Mouse (Mus musculus): ENCODE results near the gene Eif2ak4. TPM values are rescaled to one million over a fixed set of nuclear protein-coding genes. Genes with fewer than 3 reads are reported as not detected.

Gene Eif2ak4
- polyA plus RNA-seq, 1 experiment from 2014 or later = 9.5 TPM

GRCm38 (mm10) chr2:118399751-118400150 is 11.3 kb downstream of the Eif2ak4 start:
- H3K4me1 ChIP-seq (ENCODE audit: control insufficient read depth, insufficient read depth, low read length) = peaks cover 10% of the 10 kb centered on the region
- no peak overlapping the region for H3K4me2 ChIP-seq (ENCODE audit: low read depth, low read length)
- 67% methylated on average over 5 of the region's 5 CpGs for WGBS
- 0 out of 2 replicates have a peak, but pooled peaks cover 3% of the 10 kb centered on the region for H3K36me3 ChIP-seq (ENCODE audit: control insufficient read depth, insufficient read depth, low read length)
- no peaks in the 10 kb centered on the region for H3K9me3 ChIP-seq (ENCODE audit: control insufficient read depth, low read length)
- peak; percentile 81 for ATAC-seq
- H3K27ac ChIP-seq (ENCODE audit: low read length) = no peak overlapping the region
- no peak overlapping the region for H3K4me3 ChIP-seq (ENCODE audit: low read length)
- no peaks in the 10 kb centered on the region for H3K27me3 ChIP-seq (replicated peaks; ENCODE audit: control insufficient read depth, insufficient read depth, low read length)
- no peak overlapping the region for H3K9ac ChIP-seq (ENCODE audit: low read depth, low read length)

- Histone ChIP-seq H3K9ac (ENCODE audit: low read depth, low read length) (no peak overlapping the region), H3K4me3 (ENCODE audit: low read length) (no peak overlapping the region), H3K4me1 (ENCODE audit: control insufficient read depth, insufficient read depth, low read length) (peaks cover 10% of the 10 kb centered on the region), H3K27me3 (replicated peaks; ENCODE audit: control insufficient read depth, insufficient read depth, low read length) (no peaks in the 10 kb centered on the region), H3K4me2 (ENCODE audit: low read depth, low read length) (no peak overlapping the region), H3K9me3 (ENCODE audit: control insufficient read depth, low read length) (no peaks in the 10 kb centered on the region), H3K27ac (ENCODE audit: low read length) (peak overlapping the region; percentile 66), H3K36me3 (ENCODE audit: control insufficient read depth, insufficient read depth, low read length) (0 out of 2 replicates have a peak, but pooled peaks cover 3% of the 10 kb centered on the region)
- ATAC-seq = peak; percentile 45
- WGBS = 54% methylated on average over 5 of the region's 5 CpGs
These were observed 13.7 kb downstream of the Eif2ak4 start for GRCm38 (mm10) chr2:118401834-118402727.

- 0 out of 2 replicates have a peak, but pooled peaks cover 3% of the 10 kb centered on the region for H3K36me3 ChIP-seq (ENCODE audit: control insufficient read depth, insufficient read depth, low read length)
- H3K27me3 ChIP-seq (replicated peaks; ENCODE audit: control insufficient read depth, insufficient read depth, low read length) = no peaks in the 10 kb centered on the region
- H3K4me3 ChIP-seq (ENCODE audit: low read length) = no peak overlapping the region
- H3K9ac ChIP-seq (ENCODE audit: low read depth, low read length) = no peak overlapping the region
- no peak for ATAC-seq
- H3K27ac ChIP-seq (ENCODE audit: low read length) = no peak overlapping the region
- H3K4me2 ChIP-seq (ENCODE audit: low read depth, low read length) = no peak overlapping the region
- WGBS = 78% methylated on average over 5 of the region's 5 CpGs
- peaks cover 10% of the 10 kb centered on the region for H3K4me1 ChIP-seq (ENCODE audit: control insufficient read depth, insufficient read depth, low read length)
- no peaks in the 10 kb centered on the region for H3K9me3 ChIP-seq (ENCODE audit: control insufficient read depth, low read length)
These were observed 15.9 kb downstream of the Eif2ak4 start for GRCm38 (mm10) chr2:118404336-118404735.

GRCm38 (mm10) chr2:118405568-118405967 is 17.1 kb downstream of the Eif2ak4 start:
- no peak overlapping the region for H3K4me3 ChIP-seq (ENCODE audit: low read length)
- 0 out of 2 replicates have a peak, but pooled peaks cover 3% of the 10 kb centered on the region for H3K36me3 ChIP-seq (ENCODE audit: control insufficient read depth, insufficient read depth, low read length)
- peaks cover 7% of the 10 kb centered on the region; the same call in 1 of the 2 replicates for H3K4me1 ChIP-seq (ENCODE audit: control insufficient read depth, insufficient read depth, low read length)
- no peaks in the 10 kb centered on the region for H3K27me3 ChIP-seq (replicated peaks; ENCODE audit: control insufficient read depth, insufficient read depth, low read length)
- H3K9ac ChIP-seq (ENCODE audit: low read depth, low read length) = no peak overlapping the region
- no peaks in the 10 kb centered on the region for H3K9me3 ChIP-seq (ENCODE audit: control insufficient read depth, low read length)
- no peak overlapping the region for H3K27ac ChIP-seq (ENCODE audit: low read length)
- peak; percentile 73 for ATAC-seq
- WGBS = 73% methylated on average over 4 of the region's 4 CpGs
- no peak overlapping the region for H3K4me2 ChIP-seq (ENCODE audit: low read depth, low read length)

- Histone ChIP-seq H3K9me3 (ENCODE audit: control insufficient read depth, low read length) (no peaks in the 10 kb centered on the region), H3K4me1 (ENCODE audit: control insufficient read depth, insufficient read depth, low read length) (peaks cover 3% of the 10 kb centered on the region; the same call in 1 of the 2 replicates), H3K4me3 (ENCODE audit: low read length) (no peak overlapping the region), H3K4me2 (ENCODE audit: low read depth, low read length) (no peak overlapping the region), H3K27me3 (replicated peaks; ENCODE audit: control insufficient read depth, insufficient read depth, low read length) (no peaks in the 10 kb centered on the region), H3K9ac (ENCODE audit: low read depth, low read length) (no peak overlapping the region), H3K27ac (ENCODE audit: low read length) (no peak overlapping the region), H3K36me3 (ENCODE audit: control insufficient read depth, insufficient read depth, low read length) (peaks cover 5% of the 10 kb centered on the region; the same call in 1 of the 2 replicates)
- no peak for ATAC-seq
- WGBS = 75% methylated on average over 2 of the region's 2 CpGs
These were observed 18.4 kb downstream of the Eif2ak4 start for GRCm38 (mm10) chr2:118406811-118407210.

GRCm38 (mm10) chr2:118408336-118408895 is 20.0 kb downstream of the Eif2ak4 start:
- H3K27me3 ChIP-seq (replicated peaks; ENCODE audit: control insufficient read depth, insufficient read depth, low read length) = no peaks in the 10 kb centered on the region
- peaks cover 4% of the 10 kb centered on the region; the same call in 1 of the 2 replicates for H3K36me3 ChIP-seq (ENCODE audit: control insufficient read depth, insufficient read depth, low read length)
- WGBS = 77% methylated on average over 4 of the region's 4 CpGs
- no peaks in the 10 kb centered on the region for H3K9me3 ChIP-seq (ENCODE audit: control insufficient read depth, low read length)
- no peaks in the 10 kb centered on the region for H3K4me1 ChIP-seq (ENCODE audit: control insufficient read depth, insufficient read depth, low read length)
- H3K4me2 ChIP-seq (ENCODE audit: low read depth, low read length) = no peak overlapping the region
- H3K27ac ChIP-seq (ENCODE audit: low read length) = no peak overlapping the region
- no peak overlapping the region for H3K9ac ChIP-seq (ENCODE audit: low read depth, low read length)
- H3K4me3 ChIP-seq (ENCODE audit: low read length) = no peak overlapping the region
- ATAC-seq = no peak

- no peak for ATAC-seq
- H3K36me3 ChIP-seq (ENCODE audit: control insufficient read depth, insufficient read depth, low read length) = peaks cover 13% of the 10 kb centered on the region
These were observed 24.4 kb downstream of the Eif2ak4 start for GRCm38 (mm10) chr2:118412821-118413220.

GRCm38 (mm10) chr2:118415601-118416355 is 27.4 kb downstream of the Eif2ak4 start:
- Histone ChIP-seq H3K9me3 (ENCODE audit: control insufficient read depth, low read length) (no peaks in the 10 kb centered on the region), H3K27me3 (replicated peaks; ENCODE audit: control insufficient read depth, insufficient read depth, low read length) (no peaks in the 10 kb centered on the region), H3K4me3 (ENCODE audit: low read length) (no peak overlapping the region), H3K4me1 (ENCODE audit: control insufficient read depth, insufficient read depth, low read length) (no peaks in the 10 kb centered on the region), H3K27ac (ENCODE audit: low read length) (no peak overlapping the region), H3K9ac (ENCODE audit: low read depth, low read length) (no peak overlapping the region), H3K4me2 (ENCODE audit: low read depth, low read length) (no peak overlapping the region), H3K36me3 (ENCODE audit: control insufficient read depth, insufficient read depth, low read length) (peaks cover 19% of the 10 kb centered on the region)
- no peak for ATAC-seq
- WGBS = 96% methylated on average over 6 of the region's 6 CpGs

More at GRCm38 (mm10) chr2:118412821-118413220, 24.4 kb downstream of the Eif2ak4 start:
- WGBS = 96% methylated on average over 11 of the region's 11 CpGs
- Histone ChIP-seq H3K9ac (ENCODE audit: low read depth, low read length) (no peak overlapping the region), H3K4me2 (ENCODE audit: low read depth, low read length) (no peak overlapping the region), H3K27ac (ENCODE audit: low read length) (no peak overlapping the region), H3K27me3 (replicated peaks; ENCODE audit: control insufficient read depth, insufficient read depth, low read length) (no peaks in the 10 kb centered on the region), H3K9me3 (ENCODE audit: control insufficient read depth, low read length) (no peaks in the 10 kb centered on the region), H3K4me3 (ENCODE audit: low read length) (no peak overlapping the region), H3K4me1 (ENCODE audit: control insufficient read depth, insufficient read depth, low read length) (no peaks in the 10 kb centered on the region)

- 93% methylated on average over 4 of the region's 4 CpGs for WGBS
These were observed 29.7 kb downstream of the Eif2ak4 start for GRCm38 (mm10) chr2:118418076-118418475.

More at GRCm38 (mm10) chr2:118418076-118418475, 29.7 kb downstream of the Eif2ak4 start:
- Histone ChIP-seq H3K4me1 (ENCODE audit: control insufficient read depth, insufficient read depth, low read length) (no peaks in the 10 kb centered on the region), H3K36me3 (ENCODE audit: control insufficient read depth, insufficient read depth, low read length) (peaks cover 21% of the 10 kb centered on the region), H3K4me3 (ENCODE audit: low read length) (no peak overlapping the region), H3K27ac (ENCODE audit: low read length) (no peak overlapping the region), H3K27me3 (replicated peaks; ENCODE audit: control insufficient read depth, insufficient read depth, low read length) (no peaks in the 10 kb centered on the region), H3K9ac (ENCODE audit: low read depth, low read length) (no peak overlapping the region), H3K4me2 (ENCODE audit: low read depth, low read length) (no peak overlapping the region), H3K9me3 (ENCODE audit: control insufficient read depth, low read length) (no peaks in the 10 kb centered on the region)
- no peak for ATAC-seq
